28 mouse cellular contexts compared by ENCODE assay signal in the genomic region with DNA sequence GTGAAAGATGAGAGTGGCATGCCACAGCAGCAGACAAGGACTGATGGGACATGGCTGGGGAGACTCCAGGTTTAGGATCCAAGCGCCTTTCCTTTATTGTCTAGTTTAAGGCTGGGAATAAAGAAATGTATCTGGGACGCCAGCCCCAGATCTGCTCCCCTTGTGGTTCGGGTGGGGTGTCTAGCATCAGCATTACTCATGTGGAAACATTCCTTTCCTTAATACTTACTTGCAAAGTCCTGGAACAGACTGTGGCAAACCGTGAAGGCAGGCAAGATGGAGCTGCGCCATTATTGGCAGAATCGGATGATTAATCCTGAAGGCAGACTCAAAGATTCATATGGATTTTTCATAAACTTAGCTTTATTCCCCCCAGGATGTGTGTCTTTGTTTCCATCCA. TPM values are rescaled to one million over a fixed set of nuclear protein-coding genes. Genes with fewer than 3 reads are reported as not detected.
DNase-seq lines count a peak whose midpoint lies in the region; ATAC-seq and TF ChIP-seq lines count a peak whose summit lies in the region.
"Had no signal": no experiment of that assay in that cellular context is flagged by ENCODE, and none has a peak within 500 bp of the region (broad histone marks: within the 10 kb centered on the region; RNA-seq: fewer than 3 reads in every experiment).

No protein-coding gene starts in this region.

- no peak overlapping the region for H3K4me3 ChIP-seq in limb, embryonic 14.5 days (replicated peaks; ENCODE audit: low read length)
- no peak overlapping the region for H3K4me3 ChIP-seq in limb, embryonic 10.5 days
- H3K4me3 ChIP-seq: embryonic facial prominence, embryonic 12.5 days; erythroblast, embryonic 14.5 days; forebrain, embryonic 15.5 days; heart, embryonic 10.5 days; hindbrain, embryonic 13.5 days had no signal

- H3K27me3 ChIP-seq in limb, embryonic 14.5 days (ENCODE audit: control insufficient read depth, insufficient read depth, low read length) = no peaks in the 10 kb centered on the region
- H3K27me3 ChIP-seq in limb, embryonic 10.5 days (ENCODE audit: low read depth, poor library complexity, severe bottlenecking) = no peaks in the 10 kb centered on the region
- H3K27me3 ChIP-seq: embryonic facial prominence, embryonic 12.5 days; forebrain, embryonic 15.5 days; hindbrain, embryonic 13.5 days had no signal

- DNase-seq in limb, embryonic 14.5 days (ENCODE audit: low spot score) = no peak
- DNase-seq in limb, embryonic 10.5 days (ENCODE audit: low spot score) = no peak
- DNase-seq in Muller cell, postnatal 12 days (ENCODE audit: inconsistent ontology term) = peak; percentile 22
- peak; percentile 76 for DNase-seq in fibroblast of lung, adult 2 months (ENCODE audit: low read depth)
- DNase-seq in thymus, postnatal 36 days = no peak
- no peak for DNase-seq in layer of hippocampus, postnatal 10 days (ENCODE audit: low spot score in 2 of 2)
- DNase-seq: adrenal gland, postnatal 14 days; cerebellum, adult 2 months; cerebellum, postnatal 10 days; embryo, embryonic 11 days; gastrocnemius, postnatal 36 days; heart, adult 18-20 months; heart, postnatal 10 days had no signal

- WGBS in limb, embryonic 14.5 days = 65% methylated on average over 6 of the region's 6 CpGs
- 82% methylated on average over 6 of the region's 6 CpGs for WGBS in limb, embryonic 10.5 days

- no peak overlapping the region for H3K4me2 ChIP-seq in limb, embryonic 14.5 days (replicated peaks; ENCODE audit: low read depth, low read length, severe bottlenecking)
- H3K4me2 ChIP-seq: embryonic facial prominence, embryonic 12.5 days; forebrain, embryonic 15.5 days; hindbrain, embryonic 13.5 days had no signal

- no peaks in the 10 kb centered on the region for H3K9me3 ChIP-seq in limb, embryonic 14.5 days (ENCODE audit: control insufficient read depth, low read length)
- no peaks in the 10 kb centered on the region for H3K9me3 ChIP-seq in limb, embryonic 10.5 days (replicated peaks)
- H3K9me3 ChIP-seq: embryonic facial prominence, embryonic 12.5 days; forebrain, embryonic 15.5 days; G1E; heart, embryonic 10.5 days; hindbrain, embryonic 13.5 days had no signal

- H3K36me3 ChIP-seq in limb, embryonic 14.5 days (ENCODE audit: control insufficient read depth, insufficient read depth, low read length) = no peaks in the 10 kb centered on the region
- H3K36me3 ChIP-seq in limb, embryonic 10.5 days = no peaks in the 10 kb centered on the region
- H3K36me3 ChIP-seq: embryonic facial prominence, embryonic 12.5 days; forebrain, embryonic 15.5 days; G1E; heart, embryonic 10.5 days; hindbrain, embryonic 13.5 days had no signal

- no peak; the same call in 1 of the 2 replicates for ATAC-seq in limb, embryonic 14.5 days (ENCODE audit: low FRiP score, low read depth)
- ATAC-seq: activated CD4-positive, CD25-positive, alpha-beta regulatory T cell, adult 4 months; CD4-positive, CD25-positive, alpha-beta regulatory T cell, adult 4 months; forebrain, embryonic 15.5 days; hindbrain, postnatal 0 days; Patski had no signal

- H3K4me1 ChIP-seq in limb, embryonic 14.5 days (ENCODE audit: control insufficient read depth, insufficient read depth, low read length) = no peaks in the 10 kb centered on the region; the same call in 1 of the 2 replicates
- H3K4me1 ChIP-seq in limb, embryonic 10.5 days = no peaks in the 10 kb centered on the region
- H3K4me1 ChIP-seq: embryonic facial prominence, embryonic 12.5 days; forebrain, embryonic 15.5 days; heart, embryonic 10.5 days; hindbrain, embryonic 13.5 days had no signal

- no peak for TF ChIP-seq POLR2A in limb, embryonic 14.5 days (IDR thresholded peaks at IDR 0.05; ENCODE audit: borderline replicate concordance, extremely low read depth, insufficient read depth, insufficient read length)

- H3K27ac ChIP-seq in limb, embryonic 14.5 days (replicated peaks; ENCODE audit: low read depth, low read length) = 0 out of 2 replicates have a peak overlapping the region, but pooled peaks have one; percentile 9
- no peak overlapping the region for H3K27ac ChIP-seq in limb, embryonic 10.5 days
- H3K27ac ChIP-seq: embryonic facial prominence, embryonic 12.5 days; forebrain, embryonic 15.5 days; heart, embryonic 10.5 days; hindbrain, embryonic 13.5 days; hindbrain, postnatal 0 days had no signal

- no peak overlapping the region for H3K9ac ChIP-seq in limb, embryonic 14.5 days (ENCODE audit: low read depth, low read length, severe bottlenecking)
- H3K9ac ChIP-seq: embryonic facial prominence, embryonic 12.5 days; forebrain, embryonic 15.5 days; hindbrain, embryonic 13.5 days had no signal

RNA-seq across cellular contexts. Expression of a gene that starts 10.2 kb away (rescaled TPM):
- 119 and 130 TPM in 2 replicates for polyA plus RNA-seq in limb, embryonic 14.5 days (2012; rRNA removed)
- 92.6 and 108 TPM in 2 replicates for polyA plus RNA-seq in limb, embryonic 14.5 days (2014; fragmentation: Nextera tagmentation; extraction: Ambion mirVana)
- 1.7 and 3.3 TPM in 2 replicates for polyA plus RNA-seq in limb, embryonic 10.5 days (2016; fragmentation: Nextera tagmentation; extraction: Ambion mirVana)
- total RNA-seq in layer of hippocampus, postnatal 10 days (2021) = under 1 TPM; 0.49 to 0.53 TPM
- total RNA-seq: G1E; heart, adult 18-20 months; hematopoietic stem cell, adult 5-6 weeks had no signal
- polyA plus RNA-seq: activated CD4-positive, CD25-positive, alpha-beta regulatory T cell, adult 4 months; CD4-positive, CD25-positive, alpha-beta regulatory T cell, adult 4 months; erythroblast, embryonic 14.5 days; G1E had no signal

RNA-seq across cellular contexts. Expression of a gene that starts 39.7 kb away (rescaled TPM):
- polyA plus RNA-seq in limb, embryonic 14.5 days (2012; rRNA removed) = 22.2 and 25.7 TPM in 2 replicates
- 25.3 and 26.5 TPM in 2 replicates for polyA plus RNA-seq in limb, embryonic 14.5 days (2014; fragmentation: Nextera tagmentation; extraction: Ambion mirVana)
- polyA plus RNA-seq in limb, embryonic 10.5 days (2016; fragmentation: Nextera tagmentation; extraction: Ambion mirVana) = 13.3 and 15.9 TPM in 2 replicates
- 1 to 10 TPM; 6.8 to 8.2 TPM for total RNA-seq in layer of hippocampus, postnatal 10 days (2021)

RNA-seq across cellular contexts. Expression of a gene that starts 58.6 kb away (rescaled TPM):
- polyA plus RNA-seq in limb, embryonic 14.5 days (2012; rRNA removed) = 0.12 and 0.19 TPM in 2 replicates
- polyA plus RNA-seq in limb, embryonic 14.5 days (2014; fragmentation: Nextera tagmentation; extraction: Ambion mirVana) = 0.65 and 1.1 TPM in 2 replicates
- 0.05 TPM in 1 of 2 replicates, not detected in the other for polyA plus RNA-seq in limb, embryonic 10.5 days (2016; fragmentation: Nextera tagmentation; extraction: Ambion mirVana)
- total RNA-seq in layer of hippocampus, postnatal 10 days (2021) = not detected
- total RNA-seq: adrenal gland, adult 18-20 months; adrenal gland, postnatal 14 days; gastrocnemius, adult 8-10 months; heart, adult 18-20 months; heart, postnatal 10 days; hematopoietic stem cell, adult 5-6 weeks; hindbrain, postnatal 0 days had no signal
- polyA plus RNA-seq: activated CD4-positive, CD25-positive, alpha-beta regulatory T cell, adult 4 months; CD4-positive, CD25-positive, alpha-beta regulatory T cell, adult 4 months; erythroblast, embryonic 14.5 days; forebrain, embryonic 15.5 days; G1E; heart, embryonic 14.5 days; intestine, embryonic 14.5 days; Patski had no signal

Comparison
In these comparisons a context has a peak if more than half of its experiments do, and no peak if none do; other contexts are left out.
1. RNA of a gene that starts 10.2 kb away (polyA plus RNA-seq): 92.6 to 130 TPM in limb, embryonic 14.5 days; 1.7 to 3.3 TPM in limb, embryonic 10.5 days; every median in the first group is over 10 times any median in the second.
2. DNase-seq: peak in Muller cell, postnatal 12 days (single experiment) and fibroblast of lung, adult 2 months (single experiment); none in limb, embryonic 14.5 days (single experiment), limb, embryonic 10.5 days (single experiment), thymus, postnatal 36 days (0 of 2) and layer of hippocampus, postnatal 10 days (0 of 2).